Mouse (Mus musculus) right cerebral cortex, postnatal 10 days (tissue): ENCODE data around the gene Ift81.

Source experiments
- DNase-seq, 2 experiments: peaks; one replicate each; pipeline ENCODE4 v3.0.0; 2021; ENCODE audit warnings: low spot score in 2 of 2

Gene Ift81

DNA sequence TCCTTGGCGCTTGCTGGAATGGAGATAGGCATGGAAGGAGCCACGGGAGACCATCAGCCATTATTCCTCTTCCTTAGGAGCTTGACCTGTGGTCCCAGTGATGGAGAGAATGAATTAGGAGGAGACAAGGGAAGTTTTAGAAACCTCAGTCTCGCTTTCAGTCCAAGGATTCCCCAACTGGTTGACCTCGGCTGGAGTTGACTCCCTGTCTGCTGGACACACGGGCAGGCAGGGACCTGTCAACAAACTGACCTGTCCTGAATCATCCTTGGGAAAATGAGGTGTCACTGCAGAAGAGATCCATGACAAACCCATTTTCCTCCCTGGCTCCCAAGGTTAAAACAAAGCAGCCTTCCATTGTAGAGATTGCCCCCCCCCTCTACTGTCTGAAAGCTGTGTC lies 97.4 kb downstream of the Ift81 start:
- no peak for DNase-seq

GRCm38 (mm10) chr5:122516029-122516730 lies 98.1 kb downstream of the Ift81 start:
- DNase-seq = no peak

DNA sequence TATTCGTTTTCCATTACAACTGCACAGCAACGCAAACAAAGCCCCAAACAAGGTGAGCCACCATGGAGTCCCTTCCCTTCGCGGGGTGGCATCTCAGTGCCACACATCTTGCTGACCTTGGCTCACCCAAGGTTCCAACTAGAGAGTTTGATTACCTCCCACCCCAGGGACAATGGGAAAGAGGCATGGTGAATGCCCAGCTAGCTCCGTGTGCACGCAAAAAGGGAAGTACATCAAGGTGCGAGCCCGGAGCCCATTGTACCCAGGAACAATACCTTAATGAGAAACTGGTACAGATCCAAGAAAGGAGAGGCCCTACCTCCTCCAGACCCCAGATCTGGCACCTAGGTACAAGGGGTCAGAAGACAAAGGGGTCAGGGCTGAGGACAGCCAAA lies 100.2 kb downstream of the Ift81 start:
- DNase-seq = no peak

DNA sequence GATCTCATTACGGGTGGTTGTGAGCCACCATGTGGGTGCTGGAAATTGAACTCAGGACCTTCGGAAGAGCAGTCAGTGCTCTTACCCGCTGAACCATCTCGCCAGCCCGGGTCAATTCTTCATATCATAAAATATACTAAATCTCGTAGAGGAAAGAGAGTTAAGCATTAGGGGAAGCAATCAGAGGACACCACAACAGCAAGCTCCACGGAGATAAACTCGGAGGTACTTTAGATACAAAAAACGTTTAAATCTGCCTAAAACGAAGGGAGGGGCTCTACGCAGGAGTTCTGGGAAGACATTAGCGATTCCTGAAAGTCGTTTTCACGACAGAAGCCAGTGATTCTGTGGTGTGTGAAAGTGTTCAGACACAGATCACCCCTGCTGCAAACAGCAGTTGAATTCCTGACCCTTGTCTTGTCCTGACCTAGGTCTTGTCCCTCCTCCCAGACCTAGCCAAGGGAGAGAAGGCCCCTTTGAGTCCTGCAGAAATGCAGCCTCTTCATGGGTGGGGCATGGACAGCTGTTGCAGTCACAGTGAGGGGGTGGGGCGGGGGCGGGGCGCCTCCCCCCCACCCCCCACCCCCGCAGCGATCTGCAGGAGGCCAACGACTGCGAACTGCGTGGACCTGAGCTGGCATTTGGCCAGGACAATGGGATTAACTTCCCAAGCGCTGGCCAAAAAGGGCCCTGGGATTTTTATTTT lies 100.7 kb downstream of the Ift81 start:
- DNase-seq = no peak

- no peak for DNase-seq
These were observed 102.3 kb downstream of the Ift81 start for GRCm38 (mm10) chr5:122512011-122512410.

DNA sequence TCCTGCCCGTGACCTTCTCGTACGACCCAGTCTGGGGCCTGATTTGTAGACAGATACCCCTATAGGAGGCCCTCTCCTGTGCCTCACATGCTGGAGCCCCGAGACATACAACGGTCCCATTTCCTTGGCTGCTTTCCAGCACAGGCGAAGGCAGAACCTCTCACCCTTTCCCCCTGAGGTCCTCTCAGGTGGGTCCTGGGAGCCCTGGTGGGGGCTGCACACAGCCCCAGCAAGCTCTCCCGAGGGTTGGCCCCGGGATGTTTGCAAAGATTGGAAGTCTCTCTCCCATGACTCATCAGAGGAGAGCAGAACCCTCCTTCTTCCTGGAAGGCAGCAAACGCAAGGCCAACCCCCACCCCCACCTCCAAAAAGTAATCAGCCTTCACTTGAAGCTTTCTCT lies 102.9 kb downstream of the Ift81 start:
- no peak for DNase-seq

- DNase-seq = peak; percentile 44 to 56
These were observed 103.6 kb downstream of the Ift81 start for GRCm38 (mm10) chr5:122510651-122511157.

GRCm38 (mm10) chr5:122509608-122510007 lies 104.7 kb downstream of the Ift81 start:
- DNase-seq = no peak

DNA sequence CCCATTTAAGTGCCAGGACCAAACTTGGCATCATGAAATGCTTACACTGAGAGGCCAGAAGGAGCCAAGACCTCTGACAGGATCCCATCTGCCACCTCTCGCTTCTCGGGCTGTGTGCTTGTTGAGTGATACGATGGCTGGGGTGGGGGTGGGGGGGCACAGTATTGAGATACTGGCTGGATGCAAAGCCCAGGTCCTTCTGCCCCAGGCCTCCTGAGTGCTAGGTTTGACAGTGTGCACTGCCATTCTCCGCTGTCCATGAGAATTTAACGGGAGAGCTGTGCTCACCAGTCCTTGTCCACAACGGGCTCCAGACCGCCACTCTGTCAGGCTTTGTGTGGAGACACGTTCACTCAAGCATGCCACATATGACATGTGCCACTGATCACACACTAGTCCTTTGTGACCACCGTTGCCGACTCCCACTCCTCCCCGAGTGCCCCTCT lies 105.4 kb downstream of the Ift81 start:
- DNase-seq = no peak

DNA sequence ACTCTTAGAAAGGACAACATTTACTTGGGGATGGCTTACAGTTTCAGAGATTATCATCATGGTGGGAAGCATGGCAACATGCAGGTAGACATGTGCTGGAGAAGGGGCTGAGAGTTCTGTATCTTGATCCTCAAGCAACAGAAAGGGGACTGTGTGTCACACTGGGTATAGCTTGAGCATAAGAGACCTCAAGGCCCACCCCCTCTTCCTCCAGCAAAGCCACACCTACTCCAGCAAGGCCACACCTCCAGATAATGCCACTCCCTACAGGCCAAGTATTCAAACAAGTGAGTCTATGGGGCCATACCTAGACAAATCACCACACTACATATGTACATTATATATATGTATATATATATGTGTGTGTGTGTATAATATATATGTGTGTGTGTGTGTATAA lies 106.9 kb downstream of the Ift81 start:
- no peak for DNase-seq

DNA sequence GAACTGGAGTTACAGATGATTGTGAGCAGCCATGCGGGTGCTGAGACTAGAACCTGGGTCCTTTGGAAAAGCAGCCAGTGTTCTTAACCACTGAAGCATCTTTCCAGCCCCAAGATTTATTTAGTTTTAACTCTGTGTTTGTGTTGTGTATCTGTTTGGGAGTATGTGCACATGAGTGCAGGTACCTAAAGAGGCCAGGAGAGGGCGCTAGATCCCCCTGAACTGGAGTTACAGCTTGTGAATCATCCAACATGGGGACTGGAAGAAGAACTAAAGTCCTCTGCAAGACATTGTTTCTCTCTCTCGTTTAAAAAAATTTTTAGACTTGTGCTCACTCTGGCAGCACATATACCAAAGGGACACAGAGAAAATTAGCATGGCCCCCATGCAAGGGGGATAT lies 107.9 kb downstream of the Ift81 start:
- no peak for DNase-seq

GRCm38 (mm10) chr5:122505554-122505953 lies 108.8 kb downstream of the Ift81 start:
- DNase-seq = peak in 1 of 2 experiments; percentile 13

DNA sequence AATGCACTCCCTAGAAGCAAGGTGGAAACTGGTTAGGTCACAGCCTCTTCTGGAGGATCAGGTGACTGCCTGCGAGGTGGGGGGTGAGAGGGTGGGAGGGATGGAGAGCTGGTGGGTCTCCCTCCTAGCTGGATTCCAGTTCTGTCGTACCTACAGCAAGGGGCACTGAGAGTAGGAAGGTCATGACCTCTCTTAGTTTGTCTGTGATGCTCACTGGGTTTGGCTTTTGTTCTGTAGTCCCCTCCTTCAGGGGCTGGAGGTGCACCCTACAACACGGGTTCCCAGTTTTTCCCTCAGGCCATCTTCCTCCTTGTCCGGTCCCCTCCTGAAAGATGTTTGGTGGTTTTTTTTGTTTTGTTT lies 110.6 kb downstream of the Ift81 start:
- peak in 1 of 2 experiments; percentile 35 for DNase-seq

DNA sequence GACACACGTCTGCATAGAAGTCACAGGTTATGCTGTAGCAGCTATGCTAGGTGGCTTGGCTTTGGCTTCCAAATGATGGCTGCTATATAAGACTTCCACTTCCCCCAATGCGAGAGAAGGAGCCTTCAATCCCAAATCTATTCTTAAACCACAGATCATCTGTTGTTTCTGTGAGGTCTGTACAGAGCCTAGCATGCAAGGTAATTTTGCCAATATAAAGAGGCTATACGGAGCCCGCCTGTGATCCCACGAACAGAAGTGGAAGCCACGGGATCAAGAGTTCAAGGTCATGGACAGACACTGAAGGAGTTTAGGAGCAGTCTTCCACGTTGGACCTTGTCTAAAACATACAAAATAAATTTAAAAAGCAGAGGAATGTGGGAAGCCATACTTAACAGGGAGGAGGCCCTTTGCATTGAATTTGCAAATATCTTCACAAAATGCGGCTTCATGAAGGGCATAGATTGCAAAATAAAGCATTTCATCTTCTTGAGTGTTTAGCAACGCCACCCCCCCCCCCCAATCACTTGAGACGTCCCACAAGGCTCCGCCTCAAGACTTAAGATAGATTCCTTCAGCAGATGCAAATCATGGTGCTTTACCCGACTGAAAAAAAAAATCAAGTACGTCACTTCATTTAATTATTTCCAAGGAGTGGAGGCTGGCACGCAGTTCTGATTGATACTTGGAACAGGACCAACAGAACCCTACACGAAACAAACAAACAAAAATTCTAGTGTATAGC lies 111.1 kb downstream of the Ift81 start:
- peak in 1 of 2 experiments; percentile 50 for DNase-seq

DNA sequence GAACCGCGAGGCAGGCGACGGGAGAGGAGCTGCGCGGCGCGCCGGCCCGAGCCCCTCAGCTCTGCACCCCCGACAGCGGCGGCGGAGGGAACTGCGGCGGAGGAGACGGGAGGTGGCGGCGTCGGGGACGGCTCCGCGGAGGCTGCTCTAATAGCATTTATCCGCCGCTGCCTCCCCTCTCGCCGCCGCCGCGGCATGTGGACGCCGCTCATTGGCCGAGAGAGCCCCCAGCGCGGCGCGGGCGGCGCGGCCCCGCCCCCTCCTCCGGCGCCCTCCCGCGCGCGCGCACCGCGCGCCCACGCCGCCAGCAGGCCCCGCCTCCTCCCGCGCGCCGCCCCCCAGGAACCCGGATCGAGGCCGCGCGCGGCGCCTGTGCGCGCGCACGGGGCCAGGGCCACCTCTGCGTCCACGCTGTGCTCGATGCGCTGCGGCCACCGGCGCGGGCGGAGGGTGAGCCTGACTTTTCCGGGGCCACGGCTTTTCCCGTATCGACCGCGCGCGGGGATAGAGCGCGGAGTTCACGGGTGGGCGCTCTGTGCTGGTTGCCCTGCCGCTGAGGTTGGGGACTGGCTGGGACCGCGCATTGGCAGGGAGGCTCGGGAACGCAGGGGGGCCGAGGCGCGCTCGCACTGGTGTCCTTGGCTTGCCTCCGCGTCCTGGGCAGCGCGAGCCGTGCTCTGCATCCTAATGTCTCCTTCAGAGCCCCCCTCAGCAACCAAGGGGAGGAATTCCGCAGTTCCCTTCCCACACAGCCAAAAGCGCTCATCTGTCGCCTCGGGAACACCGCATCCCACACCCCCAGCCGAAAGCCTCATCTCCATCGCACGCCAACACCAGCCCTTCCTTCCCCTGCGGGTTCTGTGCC lies 112.0 kb downstream of the Ift81 start, which contains the start of gene Atp2a2:
Atp2a2 (minus strand) TSS at position 149 of the 865 bp plus-strand sequence.
- DNase-seq = peak; percentile 95 to 96

DNA sequence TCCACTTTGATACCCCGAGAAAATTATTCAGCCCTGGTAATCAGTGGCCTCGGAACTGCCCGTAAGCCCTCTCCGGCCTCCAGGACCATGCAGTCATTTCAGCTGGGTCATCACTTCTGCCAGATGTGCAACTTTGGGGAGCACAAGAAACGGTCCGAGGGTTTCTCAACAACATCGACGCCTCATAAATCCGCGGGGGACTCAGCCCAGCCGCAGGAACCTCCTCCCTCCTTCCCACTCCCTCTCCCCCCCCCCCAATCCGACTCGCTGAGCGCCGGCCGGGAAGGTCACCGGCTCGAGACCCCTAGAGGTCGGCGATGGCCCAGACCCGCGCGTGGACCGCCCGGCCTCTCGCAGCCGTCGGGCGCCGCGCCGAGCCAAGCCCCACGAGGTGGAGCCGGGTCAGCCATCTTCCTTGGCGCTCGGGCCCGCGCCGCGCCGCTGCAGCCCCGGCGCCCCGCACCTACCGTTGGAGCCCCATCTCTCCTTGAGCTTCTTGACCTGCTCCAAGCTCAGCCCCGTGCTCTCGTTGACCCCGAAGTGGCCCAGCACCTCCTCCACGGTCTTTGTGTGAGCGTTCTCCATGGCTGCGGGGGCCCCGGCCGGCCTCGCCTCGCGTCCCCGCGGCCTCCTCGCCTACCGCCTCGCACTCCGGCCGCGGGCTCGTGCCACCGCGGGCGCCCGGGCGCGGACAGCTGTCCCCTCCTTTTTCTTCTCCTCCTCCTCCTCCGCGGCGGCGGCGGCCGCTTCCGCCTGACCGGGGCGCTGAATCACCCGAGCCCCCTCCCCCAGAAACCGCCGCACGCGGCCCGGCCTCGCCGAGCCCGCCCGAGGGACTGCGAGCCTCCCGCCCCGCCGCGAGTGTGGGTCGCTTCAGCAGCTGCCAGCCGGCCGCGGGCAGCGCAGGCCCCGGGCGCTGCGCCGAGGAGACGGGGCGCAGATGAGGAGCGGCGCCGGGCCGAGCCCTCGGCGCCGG lies 112.9 kb downstream of the Ift81 start:
- peak; percentile 58 to 66 for DNase-seq

- no peak for DNase-seq
These were observed 113.8 kb downstream of the Ift81 start for GRCm38 (mm10) chr5:122500563-122500962.
